Mouse (Mus musculus) T-cell, adult 2 months (primary cell): ENCODE results near the gene Tgm5.
"Not testable (repeated sequence)": the region's sequence is repeated elsewhere in the genome, so short reads cannot be mapped to it uniquely, and the experiment has no call there.

Source experiments
- DNase-seq: peaks from one replicate; pipeline ENCODE4 v3.0.0; 2022; ENCODE audit warnings: low spot score

Gene Tgm5

GRCm38 (mm10) chr2:121041098-121041497 lies 44.5 kb downstream of the Tgm5 start:
- DNase-seq: no peak

DNA sequence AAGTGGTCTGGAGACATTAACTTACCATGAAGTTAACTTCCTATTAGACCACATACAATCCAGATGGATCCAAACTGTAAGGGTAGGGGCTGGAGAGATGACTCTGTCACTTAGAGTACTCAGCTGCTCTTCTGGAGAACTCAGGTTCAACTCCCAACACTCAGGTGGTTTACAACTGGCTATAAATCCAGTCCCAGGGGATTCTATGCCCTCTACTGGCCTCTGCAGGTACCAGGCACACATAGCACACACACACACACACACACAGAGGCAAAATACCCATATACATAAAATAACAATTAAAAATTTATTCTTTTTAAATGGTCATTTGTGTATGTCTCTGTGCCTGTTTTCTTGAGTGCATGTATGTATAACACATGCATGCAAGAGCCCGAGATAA lies 46.3 kb downstream of the Tgm5 start:
- no peak for DNase-seq

GRCm38 (mm10) chr2:121038851-121039250 lies 46.8 kb downstream of the Tgm5 start:
- not testable (repeated sequence) for DNase-seq

DNA sequence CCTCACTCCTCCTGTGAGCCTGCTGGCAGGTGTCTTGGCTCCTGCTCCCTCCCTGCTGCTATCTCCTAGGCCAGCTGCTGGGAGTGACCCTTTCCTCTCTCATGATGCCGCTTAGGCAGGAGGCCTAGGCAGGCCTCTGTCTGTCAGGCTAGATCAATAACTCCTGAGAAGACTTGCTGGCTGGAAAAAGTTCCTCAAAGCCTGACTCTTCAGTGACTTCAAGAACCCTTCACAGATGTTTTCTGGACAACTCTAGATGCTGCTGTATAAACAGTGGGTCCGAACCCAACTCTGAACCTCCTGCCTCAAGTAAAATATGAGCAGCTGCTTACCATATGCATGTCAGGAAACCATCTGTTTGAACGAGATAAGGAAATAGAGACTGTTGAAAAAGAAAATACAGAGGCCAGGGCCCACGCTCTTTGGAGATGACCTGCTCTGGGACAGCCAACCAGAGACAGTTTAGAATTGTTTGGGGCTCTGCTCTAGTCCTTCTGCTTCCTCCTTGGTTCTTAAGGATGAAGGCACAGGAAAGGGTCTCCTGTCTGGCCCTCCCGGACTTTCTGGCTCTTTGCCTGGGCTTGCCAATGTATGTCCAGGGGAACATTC lies 48.8 kb downstream of the Tgm5 start, which contains the start of gene Epb42:
Epb42 (minus strand) TSS at position 340 of the 609 bp plus-strand sequence.
- no peak for DNase-seq

GRCm38 (mm10) chr2:121022918-121023317 lies 62.7 kb downstream of the Tgm5 start:
- no peak for DNase-seq

DNA sequence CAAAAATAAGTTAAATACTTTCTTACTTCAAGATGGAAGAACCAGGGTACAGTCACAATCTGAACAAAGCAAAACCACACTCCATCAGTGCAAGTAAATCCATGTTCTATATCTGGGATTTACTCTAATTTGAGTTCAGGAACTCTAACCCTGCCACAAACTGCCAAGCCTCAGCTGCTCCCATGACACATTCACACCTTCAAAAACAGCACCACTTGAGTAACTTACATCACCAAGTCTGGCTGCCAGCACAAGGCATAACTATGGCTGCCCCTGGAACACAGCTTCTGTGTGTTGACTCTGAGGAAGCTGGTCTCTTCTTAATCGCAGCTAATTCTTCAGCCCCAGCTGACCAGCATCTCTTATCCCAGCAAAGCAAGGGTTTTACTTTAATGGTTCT lies 68.5 kb downstream of the Tgm5 start:
- no peak for DNase-seq

- no peak for DNase-seq
Measured at GRCm38 (mm10) chr2:121016226-121016625, 69.4 kb downstream of the Tgm5 start.

DNA sequence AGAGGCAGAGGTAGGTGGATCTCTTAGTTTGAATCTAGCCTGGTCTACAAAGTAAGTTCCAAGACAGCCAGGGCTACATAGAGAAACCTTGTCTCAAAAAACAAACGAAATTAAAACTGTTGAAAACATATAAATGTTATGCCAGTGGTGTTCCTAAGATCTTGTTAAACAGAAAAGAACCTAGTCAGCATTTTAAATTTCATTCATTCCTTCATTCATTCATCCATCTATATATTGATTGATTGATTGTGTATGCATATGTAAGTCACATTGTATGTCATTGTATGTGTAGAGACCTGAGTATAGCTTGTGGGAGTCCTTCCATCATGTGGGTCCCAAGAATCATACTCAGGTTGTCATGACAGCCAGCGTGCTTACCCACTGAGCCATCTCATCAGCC lies 70.1 kb downstream of the Tgm5 start:
- DNase-seq: no peak

GRCm38 (mm10) chr2:121012676-121013075 lies 73.0 kb downstream of the Tgm5 start:
- DNase-seq: no peak

DNA sequence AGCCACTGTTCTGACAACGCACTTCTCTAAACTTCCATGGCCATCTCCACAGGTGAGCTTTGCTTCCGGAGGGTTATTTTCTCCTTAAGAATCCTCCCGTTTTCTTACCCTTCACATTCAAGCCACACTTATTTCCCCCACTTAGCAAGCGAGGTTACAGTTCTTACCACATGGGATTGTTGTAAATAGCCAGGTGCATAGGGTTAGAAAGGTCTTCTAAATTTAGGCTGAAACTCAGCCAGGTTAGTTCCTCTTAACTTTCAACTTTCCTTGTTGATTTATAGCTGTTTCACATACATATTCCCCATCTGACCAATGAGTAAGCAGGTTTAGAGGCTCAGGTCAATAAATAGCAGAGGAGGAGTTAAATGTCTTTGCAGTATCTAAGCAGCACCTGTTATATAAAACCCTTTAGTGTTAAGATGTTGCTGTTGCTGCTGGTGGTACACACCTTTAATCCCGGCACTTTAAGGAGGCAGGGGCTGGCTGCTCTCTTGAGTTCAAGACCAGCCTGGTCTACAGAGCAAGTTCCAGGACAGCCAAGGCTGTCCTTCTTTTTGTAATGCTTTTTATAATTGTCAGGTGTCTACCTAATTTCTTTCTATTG lies 76.5 kb downstream of the Tgm5 start:
- no peak for DNase-seq

DNA sequence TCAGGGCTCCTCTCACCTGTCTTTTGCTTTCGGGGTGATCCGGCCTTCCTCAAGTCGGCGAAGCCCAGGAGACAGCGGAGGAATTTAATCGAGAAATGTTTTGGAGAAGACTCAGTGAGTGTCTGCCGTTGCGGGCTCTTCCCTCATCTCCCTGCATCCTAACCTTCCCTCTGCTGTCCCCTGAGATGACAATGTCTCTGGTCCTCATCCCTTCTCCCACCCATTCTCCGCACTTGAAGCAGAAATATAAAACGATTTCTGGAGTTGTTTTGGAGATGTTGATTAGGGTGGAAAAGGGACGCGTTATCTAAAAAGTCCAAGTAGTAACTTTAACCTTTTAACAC lies 77.0 kb downstream of the Tgm5 start:
- no peak for DNase-seq

GRCm38 (mm10) chr2:121007925-121008663 lies 77.5 kb downstream of the Tgm5 start, which contains the start of gene Ccndbp1:
Gene Ccndbp1 (plus strand): TSS chr2:121008403.
- peak; percentile 91 for DNase-seq

DNA sequence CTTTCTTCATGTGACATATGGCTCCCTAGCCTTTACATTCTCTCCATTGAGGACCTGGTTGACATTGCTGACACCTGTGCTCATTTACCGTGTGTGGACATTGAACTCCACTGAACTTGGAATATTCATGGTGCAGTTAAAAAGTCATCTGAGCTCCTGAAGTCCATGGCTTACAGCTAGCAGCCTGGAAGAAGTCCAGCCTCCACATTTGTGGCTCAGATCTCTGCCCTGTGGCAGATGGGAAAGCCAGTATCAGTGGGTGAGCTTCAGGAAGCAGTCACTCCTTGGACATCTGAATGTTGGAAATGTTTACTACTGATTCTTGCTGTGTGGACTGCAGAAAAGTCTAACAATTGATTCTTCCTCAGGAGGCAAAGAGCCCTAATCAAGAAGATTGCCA lies 78.7 kb downstream of the Tgm5 start:
- no peak for DNase-seq

- no peak for DNase-seq
Measured at GRCm38 (mm10) chr2:121004018-121004811, 81.4 kb downstream of the Tgm5 start.

DNA sequence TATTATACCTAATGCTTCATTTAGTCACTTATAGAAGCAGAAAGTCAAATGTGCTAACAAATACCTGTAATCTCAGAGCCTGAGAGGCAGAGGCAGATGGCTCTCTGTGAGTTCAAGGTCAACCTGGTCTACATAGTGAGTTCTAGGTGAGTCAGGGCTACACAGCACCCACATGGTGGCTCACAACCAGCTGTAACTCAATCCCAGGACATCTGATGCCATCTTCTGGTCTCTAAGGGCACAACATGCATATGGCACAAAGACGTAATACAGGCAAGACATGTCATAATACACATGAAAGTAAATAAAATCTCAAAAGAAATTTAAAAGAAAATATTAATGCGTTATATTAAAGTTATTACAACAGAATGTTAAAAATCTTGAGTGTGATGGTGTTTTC lies 82.1 kb downstream of the Tgm5 start:
- DNase-seq: peak; percentile 8

DNA sequence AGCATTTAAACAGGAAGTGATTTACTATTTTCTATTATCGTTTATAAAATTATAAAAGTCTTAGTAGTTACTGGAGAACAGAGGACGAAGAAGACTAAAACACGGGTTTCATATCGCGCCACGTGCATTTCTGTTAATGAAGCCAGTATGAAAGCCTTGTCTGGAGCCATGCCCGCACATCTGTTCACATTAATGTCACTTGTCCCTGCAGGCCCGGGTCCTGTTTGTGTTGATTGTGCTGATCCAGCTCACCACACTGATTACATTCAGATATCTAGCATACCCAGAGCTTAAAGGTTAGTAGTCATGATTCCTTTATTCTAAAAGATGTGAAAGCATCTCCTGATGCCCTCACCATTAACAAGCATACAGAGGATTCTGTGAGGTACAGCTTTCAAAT lies 86.8 kb downstream of the Tgm5 start:
- no peak for DNase-seq

- DNase-seq: not testable (repeated sequence)
Measured at GRCm38 (mm10) chr2:120996607-120997006, 89.0 kb downstream of the Tgm5 start.
